Mouse (Mus musculus): ENCODE results near the gene Pthlh.
"Not testable (repeated sequence)": the region's sequence is repeated elsewhere in the genome, so short reads cannot be mapped to it uniquely, and the experiment has no call there.

The Pthlh gene

DNA sequence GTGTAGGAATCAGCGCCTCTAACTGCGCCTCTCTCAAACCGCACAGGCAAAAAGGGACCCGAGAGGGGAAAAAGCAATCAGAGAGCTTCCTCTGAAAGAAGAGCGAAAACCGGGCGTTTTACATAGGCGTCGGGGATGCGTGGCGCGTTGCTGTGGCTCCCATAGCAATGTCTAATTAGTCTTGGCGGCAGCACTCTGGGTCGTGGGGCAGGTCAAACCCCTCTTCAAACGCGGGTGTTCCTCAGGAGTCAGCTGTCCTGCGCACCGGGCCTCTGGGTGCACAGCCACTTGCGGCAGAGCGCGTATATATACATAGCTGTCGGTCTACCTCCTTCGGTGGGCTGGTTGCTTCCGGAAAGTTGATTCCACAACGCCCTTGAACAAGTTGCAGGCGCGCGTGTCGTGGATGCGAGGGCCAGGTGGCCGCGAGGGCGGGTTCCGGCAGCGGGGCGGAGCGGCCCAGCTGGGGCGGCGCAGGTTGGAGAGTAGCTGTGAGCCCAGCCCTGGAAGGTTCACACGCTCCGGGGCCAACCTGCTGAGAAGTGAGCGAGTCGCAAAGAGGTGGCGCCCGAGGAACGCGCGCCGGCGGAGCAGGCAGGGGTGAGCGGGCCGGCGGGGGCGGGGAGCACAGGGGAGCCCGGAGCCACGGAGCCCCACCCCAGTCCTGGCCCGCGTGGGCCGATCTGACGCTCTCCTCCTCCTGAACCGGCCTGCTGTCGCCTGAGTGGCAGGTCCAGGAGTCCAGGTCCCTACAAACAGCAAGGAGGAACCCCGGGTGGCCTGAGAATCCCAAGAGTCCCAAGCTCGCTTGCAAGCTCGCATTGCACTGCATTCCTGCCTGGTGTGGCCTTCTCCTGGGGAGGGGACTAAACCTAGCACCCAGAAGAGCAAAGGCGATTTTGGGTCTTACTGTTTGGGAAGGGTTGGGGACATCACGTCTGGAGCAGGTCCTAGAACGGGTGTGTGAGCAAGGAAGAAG, at the start of gene Pthlh:
Gene Pthlh (minus strand): TSS at position 597 of the 979 bp plus-strand sequence.
- peak; percentile 48 for DNase-seq

DNA sequence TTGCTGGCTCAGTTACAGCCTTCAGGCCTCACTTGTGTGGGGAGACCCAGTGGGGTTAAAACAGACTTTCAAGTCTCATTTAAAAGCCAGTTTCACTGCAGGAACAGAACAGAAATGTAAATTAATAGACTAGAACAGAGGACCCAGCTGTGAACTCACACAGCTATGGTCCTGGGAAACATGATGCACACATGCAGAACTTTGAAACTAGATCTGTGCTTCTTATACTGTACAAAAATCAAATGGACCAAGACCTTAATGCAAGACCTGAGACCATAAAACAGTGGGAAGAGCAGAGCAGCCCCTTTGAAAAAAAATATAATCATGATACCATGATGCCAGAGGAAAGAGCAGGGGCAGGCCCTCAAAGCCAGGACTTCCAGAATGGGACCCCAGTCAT, 49.3 kb upstream of the Pthlh start:
- no peak for DNase-seq

DNA sequence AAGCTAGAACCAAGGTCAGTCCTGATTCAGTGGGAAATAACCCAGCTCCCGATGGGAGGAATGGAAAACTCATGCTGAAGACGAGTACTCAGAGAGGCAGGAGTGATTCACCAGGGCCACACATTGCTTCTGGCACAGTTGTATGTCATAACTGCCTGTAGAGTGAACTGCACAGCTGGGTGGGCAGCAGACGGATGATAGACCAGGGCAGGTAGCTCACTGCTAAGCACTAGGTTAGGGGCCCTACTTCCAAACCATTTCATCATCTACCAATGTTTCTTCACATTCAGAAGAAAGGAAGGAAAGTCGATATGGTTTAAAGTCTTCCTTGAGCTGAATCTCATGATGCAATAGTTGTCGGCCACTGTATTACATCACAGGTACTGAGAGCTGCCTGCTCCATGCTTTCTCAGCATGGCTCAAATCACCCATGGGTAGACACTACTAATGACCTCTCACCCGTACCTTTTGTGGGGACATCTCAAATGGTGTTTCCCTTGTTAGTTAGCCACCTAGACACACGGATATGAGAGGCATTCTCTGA, 46.5 kb upstream of the Pthlh start:
- DNase-seq, result no peak

DNA sequence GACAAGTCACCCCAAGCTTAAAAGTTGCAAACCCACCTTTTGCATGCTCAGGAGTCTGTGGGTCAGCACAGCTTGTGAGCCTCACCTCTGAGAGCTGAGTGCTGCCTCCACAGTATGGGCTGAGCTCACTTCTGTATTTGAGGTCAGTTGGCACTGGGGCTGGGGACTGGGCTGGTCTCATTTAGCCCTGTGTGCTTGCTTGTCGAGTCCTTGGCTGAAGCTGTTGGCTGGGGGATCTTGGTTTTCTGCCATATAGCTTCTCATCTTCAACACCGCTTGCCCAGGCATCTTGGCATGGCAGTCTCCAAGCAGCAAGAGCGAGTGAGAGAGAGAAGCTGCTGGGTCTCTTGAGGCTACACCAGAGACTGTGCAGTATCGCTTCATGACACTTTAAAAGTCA, 46.1 kb upstream of the Pthlh start:
- DNase-seq, result no peak

DNA sequence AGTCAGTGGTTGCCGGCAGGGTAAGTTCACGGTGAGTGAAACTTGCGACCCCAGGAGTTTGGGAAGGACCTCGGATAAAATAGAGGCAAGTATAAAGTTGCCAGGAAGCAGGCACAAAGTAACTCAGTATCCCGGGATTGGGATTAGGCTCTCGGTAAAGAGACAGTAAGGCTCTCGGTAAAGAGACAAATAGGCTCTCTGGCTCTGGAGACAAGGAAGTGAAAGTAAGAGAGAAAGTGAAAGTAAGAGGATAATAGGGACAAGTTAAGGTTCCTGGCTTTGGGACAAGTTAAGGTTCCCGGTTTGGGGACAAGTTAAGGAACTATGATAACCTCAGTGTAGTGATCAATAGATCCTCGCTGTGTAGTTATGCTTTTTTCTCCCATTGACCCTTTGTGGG, 40.3 kb upstream of the Pthlh start:
- not testable (repeated sequence) for DNase-seq

DNA sequence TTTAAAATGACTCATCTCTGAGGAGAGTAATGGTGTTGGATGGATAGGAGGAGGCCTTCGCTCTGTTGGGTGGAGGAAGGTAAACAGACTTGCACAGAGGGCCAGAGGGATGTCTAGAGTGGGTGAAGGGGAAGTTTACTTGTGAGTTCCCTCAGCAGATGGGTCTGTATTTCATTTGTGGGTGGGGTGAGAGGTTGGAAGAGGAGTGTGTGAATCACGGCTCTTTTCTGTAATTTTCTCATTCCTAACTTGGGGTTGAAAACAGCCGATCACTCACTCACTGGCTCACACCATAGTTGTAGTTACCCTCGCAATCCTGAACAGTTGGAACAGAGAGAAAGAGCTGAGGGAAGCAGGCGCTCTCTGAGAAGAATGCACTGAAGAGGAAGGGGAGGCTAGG, 35.6 kb upstream of the Pthlh start:
- DNase-seq, result peak; percentile 13

DNA sequence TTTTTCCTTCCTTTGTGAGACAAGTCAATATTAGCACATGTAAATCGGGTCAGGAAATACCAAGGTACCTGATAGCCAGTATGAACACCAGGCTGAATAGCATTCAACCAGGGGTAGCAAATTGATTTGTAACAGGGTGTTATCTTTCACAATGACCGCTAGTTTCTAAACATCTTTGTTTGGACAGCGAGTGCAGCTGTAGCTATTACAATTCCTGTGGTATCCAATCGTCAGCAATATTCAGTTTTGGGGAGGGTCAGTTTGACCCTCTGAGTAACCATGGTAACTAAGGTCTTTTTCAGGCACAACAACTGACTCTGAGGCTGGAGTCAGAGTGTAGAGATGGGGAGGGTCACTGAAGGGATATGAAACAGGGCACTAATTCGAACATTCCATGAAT, 15.3 kb upstream of the Pthlh start:
- DNase-seq, result no peak

DNA sequence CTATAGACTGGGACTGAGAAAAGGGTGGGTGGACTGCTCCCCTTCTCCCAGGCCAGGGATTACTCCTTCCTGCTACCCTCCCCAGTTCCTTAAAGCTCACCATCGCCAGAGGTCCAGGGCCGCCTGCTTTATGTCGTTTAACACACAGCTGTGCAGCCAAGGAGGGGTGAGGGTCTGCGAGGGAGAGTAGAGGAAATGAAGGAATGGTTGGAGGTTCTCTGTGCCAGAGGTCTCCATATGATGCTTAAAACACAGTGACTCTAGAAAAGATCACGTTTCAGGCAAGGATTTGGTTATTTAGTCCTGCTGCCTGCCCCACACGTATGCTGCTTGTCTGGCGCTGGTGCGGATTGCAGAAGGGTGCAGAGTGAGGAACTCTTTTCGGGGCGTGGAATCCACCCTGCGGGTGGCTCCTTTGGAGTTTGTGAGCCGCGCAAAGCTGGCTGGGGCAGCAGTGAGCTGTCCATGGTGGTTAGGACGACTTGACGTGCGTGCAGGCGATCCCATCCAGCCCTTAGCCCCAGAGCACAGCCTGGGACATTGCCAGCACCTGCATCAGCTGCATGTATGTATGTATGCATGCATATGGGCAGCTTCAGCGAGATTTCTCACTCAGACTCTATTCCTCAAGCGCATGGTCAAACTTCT, 4.3 kb upstream of the Pthlh start:
- DNase-seq, result no peak

DNA sequence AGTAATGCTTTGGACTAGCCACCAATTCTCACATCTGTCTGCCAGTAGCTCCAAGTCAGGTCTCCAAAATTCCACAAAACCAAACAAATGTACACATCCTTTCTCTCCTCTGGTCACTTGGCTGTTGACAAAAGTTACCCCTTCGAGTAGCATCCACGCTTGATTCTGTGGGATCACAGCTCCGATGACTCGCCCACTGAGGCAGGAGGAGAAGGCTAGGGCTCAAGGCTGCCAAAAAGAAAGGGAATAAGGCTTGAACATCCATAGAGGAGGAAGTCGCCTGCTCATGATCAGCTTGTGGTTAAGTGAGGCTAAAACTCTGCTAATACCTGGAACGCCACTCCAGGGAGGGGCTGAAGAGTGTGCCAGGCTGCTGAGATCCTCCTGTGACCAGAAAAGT, 2.5 kb upstream of the Pthlh start:
- no peak for DNase-seq

DNA sequence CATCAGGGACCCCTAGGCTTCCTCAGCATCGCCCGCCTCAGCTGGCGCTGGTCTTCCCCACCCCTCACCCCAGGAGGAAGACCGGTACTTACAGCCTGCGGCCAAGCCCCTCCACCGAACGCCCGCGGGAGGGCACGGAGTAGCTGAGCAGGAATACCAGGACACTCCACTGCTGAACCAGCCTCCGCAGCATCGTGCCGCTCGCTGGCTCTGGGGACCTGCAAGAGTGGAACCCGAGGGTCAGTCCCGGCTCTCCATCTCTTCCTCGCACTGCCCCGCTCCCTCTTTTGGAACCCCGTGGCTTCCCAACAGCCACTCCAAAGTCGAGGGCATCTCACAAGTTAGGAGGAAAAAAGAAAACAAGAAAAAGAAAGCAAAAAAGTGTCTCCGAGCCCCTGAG, 805 bp downstream of the Pthlh start:
- no peak for DNase-seq

DNA sequence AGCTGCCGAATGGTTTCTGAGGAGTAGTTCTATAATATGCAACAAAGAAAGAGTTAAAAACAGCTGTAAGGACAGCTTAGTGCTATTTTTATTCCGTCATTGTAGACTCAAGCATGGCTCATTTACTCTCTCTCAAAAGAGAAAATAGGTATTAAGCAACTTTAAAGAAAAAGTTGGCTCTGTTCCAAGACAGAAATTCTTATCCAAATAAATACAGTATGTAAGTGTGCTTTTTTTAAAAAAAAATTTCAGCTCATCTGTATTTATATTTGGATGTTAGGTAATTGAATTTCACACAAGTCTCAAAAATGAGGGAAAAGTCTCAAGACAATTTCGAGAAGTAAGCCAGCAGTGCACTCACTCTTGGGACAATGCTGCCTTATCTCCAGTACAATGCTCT, 2.4 kb downstream of the Pthlh start:
- no peak for DNase-seq

DNA sequence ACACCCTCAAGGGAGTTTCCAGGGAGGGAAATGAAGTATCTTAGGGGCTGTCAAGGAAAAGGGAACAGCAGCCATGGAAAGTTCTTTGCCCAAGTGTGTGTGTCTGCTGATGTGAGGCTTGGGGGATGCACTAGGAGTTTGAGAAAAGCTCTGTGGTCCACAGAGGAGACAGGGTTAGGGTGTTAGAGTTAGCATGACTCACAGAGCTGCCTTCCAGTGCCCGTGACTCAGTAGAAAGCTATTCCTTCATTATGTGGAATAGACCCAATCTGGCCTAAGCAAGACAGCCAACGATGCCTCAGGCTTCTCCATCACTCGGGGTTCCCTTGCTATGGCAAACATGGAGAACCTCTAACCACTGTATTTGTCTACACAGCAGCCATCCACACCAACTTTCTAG, 3.2 kb downstream of the Pthlh start:
- DNase-seq, result no peak

DNA sequence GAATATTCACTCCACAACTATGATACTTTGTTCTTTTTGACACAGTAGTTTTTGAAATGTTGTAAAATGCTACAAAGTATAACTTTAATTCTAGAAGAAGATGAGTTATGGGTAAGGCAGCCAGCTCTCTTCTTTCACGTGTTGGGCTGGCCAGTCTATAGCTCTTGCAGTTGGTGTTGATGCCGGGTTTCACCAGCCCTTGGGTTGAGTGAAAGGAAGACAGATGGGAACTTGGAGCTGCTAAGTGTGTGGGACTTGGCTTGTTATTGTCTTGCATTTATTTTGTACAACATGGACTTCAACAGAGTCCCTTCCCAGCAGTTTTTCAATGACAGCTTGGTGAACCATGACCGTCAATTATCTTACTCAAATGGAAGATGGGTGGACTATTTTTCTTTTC, 16.2 kb downstream of the Pthlh start:
- no peak for DNase-seq

DNA sequence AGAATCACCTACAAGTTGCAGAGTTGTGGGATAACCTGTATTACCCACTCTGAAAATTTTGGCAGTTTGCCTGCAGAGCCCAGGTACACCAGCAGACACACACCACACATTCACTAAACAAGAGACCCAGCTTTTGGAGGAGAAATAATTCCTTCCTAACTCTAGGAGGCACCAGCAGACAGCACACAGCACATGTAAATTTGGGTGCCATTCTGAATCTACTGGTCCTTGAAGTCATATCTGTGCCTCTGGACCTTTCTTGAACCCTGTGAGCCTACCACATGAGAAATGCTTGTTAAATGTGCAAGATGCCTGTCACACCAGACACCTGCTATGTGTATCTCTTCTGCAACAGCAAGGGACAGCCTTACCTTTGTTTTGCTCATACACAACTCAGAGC, 19.7 kb downstream of the Pthlh start:
- no peak for DNase-seq

DNA sequence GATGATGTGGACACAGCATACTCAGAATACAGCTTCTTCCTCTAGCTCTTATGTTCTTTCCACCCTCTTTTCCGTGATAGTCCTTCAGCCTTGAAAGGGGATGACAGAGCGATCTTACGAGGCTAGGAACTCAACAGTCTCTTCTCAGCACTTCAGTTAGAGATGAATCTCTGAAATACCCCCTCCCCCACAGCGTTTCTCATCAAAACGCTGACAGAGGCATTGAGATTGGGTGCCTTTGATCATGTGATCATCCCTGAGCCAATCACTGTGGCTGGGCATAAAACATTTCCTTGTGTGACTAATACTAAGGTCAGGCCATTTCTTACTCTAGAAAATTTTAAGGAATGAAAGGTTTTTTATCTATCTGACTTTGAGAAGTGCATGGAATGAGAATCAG, 20.3 kb downstream of the Pthlh start:
- DNase-seq, result no peak

DNA sequence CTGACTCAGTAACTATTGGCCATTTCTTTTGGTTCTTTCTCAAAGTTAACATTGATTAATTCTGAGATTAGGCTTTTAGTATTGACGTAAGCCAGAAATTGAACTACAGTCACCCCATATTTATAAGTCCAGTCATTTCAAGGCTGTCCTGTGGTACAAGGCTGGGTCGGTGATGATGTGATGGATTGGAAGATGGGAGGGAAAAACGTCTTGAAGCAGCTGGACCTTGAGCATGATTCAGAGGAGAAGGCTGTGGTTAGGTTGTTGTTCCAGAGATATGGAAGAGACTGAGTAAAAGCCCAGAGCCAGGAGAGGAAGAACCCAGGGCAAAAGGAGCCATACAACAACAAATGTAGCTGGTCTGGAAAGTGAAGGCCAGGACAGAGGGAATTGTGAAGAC, 22.4 kb downstream of the Pthlh start:
- DNase-seq, result no peak

DNA sequence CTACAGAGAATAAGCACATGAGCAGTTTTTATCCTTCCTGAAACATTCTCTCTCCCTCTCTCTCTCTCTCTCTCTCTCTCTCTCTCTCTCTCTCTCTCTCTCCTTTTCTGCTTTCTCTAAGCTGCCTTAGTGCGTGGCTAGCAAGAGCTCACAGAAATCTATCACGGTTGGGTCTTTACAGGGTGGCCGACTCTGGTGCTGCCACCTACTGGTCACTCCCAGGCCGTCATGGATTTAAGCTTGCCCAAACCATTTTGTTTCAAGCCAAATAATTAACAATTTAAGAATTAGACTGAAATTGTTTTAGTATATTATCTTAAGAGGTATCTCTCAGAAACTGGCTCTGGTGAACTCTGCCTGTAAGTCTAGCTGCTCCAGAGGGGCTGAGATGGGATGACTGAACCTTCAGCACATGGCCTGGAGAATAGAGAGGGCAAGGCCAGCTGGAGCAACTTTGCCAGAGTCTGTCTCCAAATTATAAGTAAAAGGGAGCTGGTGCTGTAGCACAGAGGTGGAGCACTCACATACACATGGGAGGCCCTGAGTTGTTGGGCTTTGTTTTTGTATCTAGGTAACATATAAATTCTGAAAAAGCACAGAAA, 23.7 kb downstream of the Pthlh start:
- DNase-seq, result peak; percentile 26

DNA sequence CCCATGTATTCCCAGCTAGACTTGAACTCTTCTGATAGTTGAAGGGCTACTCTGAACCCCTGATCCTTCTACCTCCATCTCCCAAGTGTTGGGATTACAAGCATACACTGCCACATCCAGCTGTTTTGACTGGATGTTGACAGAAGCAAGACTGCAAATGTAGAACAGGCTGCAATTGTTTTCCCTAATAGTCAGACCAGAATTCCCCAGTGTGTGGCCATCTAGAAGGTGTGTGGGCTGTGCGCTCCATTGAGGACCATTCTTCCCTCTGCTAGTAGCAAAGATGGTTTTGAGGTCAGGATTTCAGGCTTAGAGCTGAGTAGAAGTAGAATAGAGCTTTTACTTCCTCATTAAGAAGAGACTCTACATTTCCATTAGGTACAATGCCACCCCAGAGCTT, 37.3 kb downstream of the Pthlh start:
- no peak for DNase-seq

DNA sequence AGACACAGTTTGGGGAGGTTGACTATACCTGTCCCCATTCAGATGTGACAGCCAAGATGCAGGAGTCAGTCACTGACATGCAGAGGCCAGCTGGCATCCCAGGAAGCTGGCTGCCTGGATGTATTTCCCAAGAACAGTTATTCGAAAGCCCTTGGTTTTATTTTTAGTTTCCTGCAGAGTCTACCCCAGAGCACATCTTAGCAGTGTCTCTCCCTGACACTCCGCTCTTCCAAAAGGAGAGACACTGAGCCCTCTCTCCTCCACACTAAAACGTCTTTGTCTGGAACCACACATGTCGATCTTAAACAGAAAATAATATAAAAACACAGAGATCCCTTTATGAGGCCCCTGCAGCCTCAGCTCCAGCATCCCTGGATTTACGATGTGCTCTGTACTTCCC, 44.9 kb downstream of the Pthlh start:
- DNase-seq, result no peak

DNA sequence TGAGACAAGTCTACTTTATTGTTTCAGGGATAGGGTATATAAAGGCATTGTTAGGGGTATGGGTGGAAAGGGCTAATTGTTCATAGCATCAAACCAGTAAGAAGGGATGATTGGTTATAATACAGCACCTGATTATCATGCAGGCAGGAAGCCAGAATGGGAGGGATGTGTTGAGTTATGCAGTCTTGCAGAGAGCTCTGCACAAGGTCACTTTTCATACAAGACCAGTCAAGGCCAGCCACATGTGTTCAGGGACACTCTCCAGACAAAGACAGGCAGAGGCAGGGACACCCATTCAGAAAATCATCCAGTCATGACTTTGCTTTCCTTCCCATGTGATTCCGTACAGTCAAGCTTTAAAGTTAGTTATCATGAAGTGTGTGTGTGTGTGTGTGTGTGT, 47.8 kb downstream of the Pthlh start:
- no peak for DNase-seq

DNA sequence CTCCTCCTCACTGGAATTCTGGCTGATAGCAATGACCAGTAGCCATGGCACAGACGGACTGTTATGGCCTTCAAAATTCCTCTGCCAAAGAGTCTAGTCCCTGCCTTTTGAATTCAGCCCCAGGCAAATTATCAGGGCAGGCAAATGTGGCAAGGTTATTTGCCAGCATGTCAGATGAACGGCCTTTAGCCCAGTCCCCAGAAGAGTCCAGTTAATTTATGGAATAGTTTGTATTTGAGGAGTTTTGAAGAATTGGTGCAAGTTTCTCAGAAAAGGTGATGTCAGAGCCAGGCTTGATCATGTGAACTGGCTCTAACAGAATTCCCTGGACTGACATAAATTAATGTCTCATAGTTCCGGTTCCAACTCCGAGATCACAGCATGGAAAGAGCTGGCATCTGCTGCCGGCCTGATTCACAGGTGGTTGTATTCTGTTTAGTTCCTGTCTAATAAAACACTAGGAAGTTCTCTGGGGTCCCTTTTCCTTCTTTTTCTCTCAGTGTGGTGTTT, 56.1 kb downstream of the Pthlh start:
- DNase-seq, result no peak

All from right cerebral cortex, postnatal 25 days (tissue).